20 mouse cellular contexts compared by ENCODE assay signal in genomic region chr16:91566002-91566401, GRCm38 (mm10).
"Had no signal": no experiment of that assay in that cellular context is flagged by ENCODE, and none has a peak within 500 bp of the region (broad histone marks: within the 10 kb centered on the region; RNA-seq: fewer than 3 reads in every experiment).

No protein-coding gene starts in this region.

- H3K27me3 ChIP-seq: liver, embryonic 13.5 days; midbrain, embryonic 12.5 days; midbrain, embryonic 15.5 days; neural tube, embryonic 12.5 days; neural tube, embryonic 15.5 days had no signal

- H3K27ac ChIP-seq: kidney, postnatal 0 days; layer of hippocampus, adult 2 months; left cerebral cortex, adult 2 months; liver, embryonic 13.5 days; midbrain, embryonic 12.5 days; midbrain, embryonic 15.5 days; neural tube, embryonic 12.5 days; neural tube, embryonic 15.5 days had no signal

- H3K9ac ChIP-seq: liver, embryonic 13.5 days; midbrain, embryonic 12.5 days; midbrain, embryonic 15.5 days; neural tube, embryonic 12.5 days; neural tube, embryonic 15.5 days had no signal

- H3K4me3 ChIP-seq: layer of hippocampus, adult 2 months; left cerebral cortex, adult 2 months; liver, embryonic 13.5 days; midbrain, embryonic 12.5 days; midbrain, embryonic 15.5 days; neural tube, embryonic 12.5 days; neural tube, embryonic 15.5 days had no signal

- H3K4me1 ChIP-seq: midbrain, embryonic 15.5 days; neural tube, embryonic 15.5 days had no signal

- ATAC-seq: midbrain, embryonic 15.5 days had no signal

- H3K4me2 ChIP-seq: liver, embryonic 13.5 days; midbrain, embryonic 12.5 days; midbrain, embryonic 15.5 days; neural tube, embryonic 12.5 days; neural tube, embryonic 15.5 days had no signal

- DNase-seq: kidney, adult 2 months; kidney, postnatal 25 days; layer of hippocampus, adult 9-11 months; left cerebral cortex, postnatal 4 days; liver, embryonic 13.5 days; lung, adult 2 months; lung, postnatal 14 days; lung, postnatal 4 days; right cerebral cortex, adult 18-20 months; right cerebral cortex, postnatal 14 days; right cerebral cortex, postnatal 4 days; spleen, adult 18-20 months; thymus, postnatal 25 days had no signal

- H3K9me3 ChIP-seq: liver, embryonic 13.5 days; midbrain, embryonic 12.5 days; midbrain, embryonic 15.5 days; neural tube, embryonic 12.5 days; neural tube, embryonic 15.5 days had no signal
